Mouse (Mus musculus) intestine, embryonic 16.5 days (tissue): ENCODE measurements at regions not wholly inside any gene's neighbourhood (a gene's known extent, or its start where the extent isn't known, plus 50 kb on each side); places are given as distances from the start of the nearest gene placed in this dataset.

ENCODE experiments used
- ATAC-seq: fragments of 200-750 bp; cut with Nextera tagmentation; 2 replicates; pipeline ENCODE4 v1.8.0; 2017; ENCODE audit warnings: moderate TSS enrichment, moderate library complexity
- H3K27ac ChIP-seq: fragments of 300-500 bp; sonication (generic); 2 replicates; pipeline ENCODE4 v1.5.1; 2014; ENCODE audit warnings: mild to moderate bottlenecking, low read length
- H3K27me3 ChIP-seq: fragments of 300-500 bp; sonication (generic); replicated peaks from 2 replicates; pipeline ENCODE4 v1.6.1; 2014; ENCODE audit warnings: low read length, control low read depth, mixed read lengths; ENCODE audit not compliant: control insufficient read depth, insufficient read depth
- H3K36me3 ChIP-seq: fragments of 300-500 bp; sonication (generic); 2 replicates; pipeline ENCODE4 v1.6.1; 2014; ENCODE audit warnings: low read length, control low read depth; ENCODE audit not compliant: control insufficient read depth, insufficient read depth
- H3K4me1 ChIP-seq: fragments of 300-500 bp; sonication (generic); 2 replicates; pipeline ENCODE4 v1.6.1; 2014; ENCODE audit warnings: low read length, control low read depth, mixed read lengths; ENCODE audit not compliant: control insufficient read depth, insufficient read depth
- H3K4me2 ChIP-seq: fragments of 300-500 bp; sonication (generic); 2 replicates; pipeline ENCODE4 v1.6.1; 2014; ENCODE audit warnings: low read depth, low read length, control low read depth
- H3K4me3 ChIP-seq: fragments of 300-500 bp; sonication (generic); 2 replicates; pipeline ENCODE4 v1.5.1; 2014; ENCODE audit warnings: mild to moderate bottlenecking, low read length
- H3K9ac ChIP-seq: fragments of 300-500 bp; sonication (generic); 2 replicates; pipeline ENCODE4 v1.6.1; 2014; ENCODE audit warnings: low read depth, low read length
- H3K9me3 ChIP-seq: fragments of 300-500 bp; sonication (generic); 2 replicates; pipeline ENCODE4 v1.6.1; 2016; ENCODE audit warnings: low read length, control low read depth; ENCODE audit not compliant: control insufficient read depth
- WGBS: fragments of 180-500 bp; shearing (Covaris S2); extraction: QIAGEN DNeasy Blood & Tissue Kit; methylation state at CpG from one replicate; pipeline ENCODE4 v1.1.7; 2014; 5-methylcytosine and 5-hydroxymethylcytosine counted together

DNA sequence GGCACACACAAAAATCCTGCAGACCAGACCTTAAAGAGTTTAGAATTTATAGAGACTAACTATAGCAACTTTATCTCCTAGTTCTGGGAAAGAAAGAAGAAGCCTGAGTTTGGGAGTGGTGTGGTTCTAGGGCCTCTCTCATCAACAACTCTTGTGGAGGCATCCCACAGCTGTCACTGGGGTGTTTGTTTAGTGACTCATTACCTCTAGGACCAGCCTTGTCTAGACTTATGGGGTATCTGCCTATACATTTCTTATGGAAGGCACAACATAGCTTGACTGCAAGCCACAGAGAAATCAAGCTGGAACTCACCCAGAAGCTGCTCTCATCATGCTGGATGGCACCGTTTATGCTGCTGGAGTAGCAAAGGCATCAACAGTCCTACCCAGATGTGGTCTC lies 171.9 kb upstream of the Spaca1 start:
- Histone ChIP-seq H3K27ac (no peak overlapping the region), H3K9me3 (no peaks in the 10 kb centered on the region), H3K4me3 (no peak overlapping the region), H3K9ac (no peak overlapping the region), H3K4me2 (no peak overlapping the region), H3K36me3 (no peaks in the 10 kb centered on the region), H3K27me3 (no peaks in the 10 kb centered on the region), H3K4me1 (no peaks in the 10 kb centered on the region)
- ATAC-seq, result no peak
- 84% methylated on average over 1 of the region's 1 CpGs for WGBS

GRCm38 (mm10) chr4:34226089-34226840 lies 176.3 kb upstream of the Spaca1 start:
- Histone ChIP-seq H3K4me3 (no peak overlapping the region), H3K4me1 (no peaks in the 10 kb centered on the region), H3K4me2 (no peak overlapping the region), H3K36me3 (no peaks in the 10 kb centered on the region), H3K9me3 (no peaks in the 10 kb centered on the region), H3K27me3 (no peaks in the 10 kb centered on the region), H3K9ac (no peak overlapping the region), H3K27ac (no peak overlapping the region)
- ATAC-seq, result no peak
- 47% methylated on average over 5 of the region's 5 CpGs for WGBS

- H3K36me3 ChIP-seq, result no peaks in the 10 kb centered on the region
- H3K4me3 ChIP-seq, result no peak overlapping the region
- 91% methylated on average over 5 of the region's 5 CpGs for WGBS
- H3K27me3 ChIP-seq, result no peaks in the 10 kb centered on the region
- no peak overlapping the region for H3K9ac ChIP-seq
- no peaks in the 10 kb centered on the region for H3K9me3 ChIP-seq
- no peak for ATAC-seq
- no peaks in the 10 kb centered on the region for H3K4me1 ChIP-seq
- H3K4me2 ChIP-seq, result no peak overlapping the region
- no peak overlapping the region for H3K27ac ChIP-seq
Observed at GRCm38 (mm10) chr4:34226886-34227285, 176.9 kb upstream of the Spaca1 start.

DNA sequence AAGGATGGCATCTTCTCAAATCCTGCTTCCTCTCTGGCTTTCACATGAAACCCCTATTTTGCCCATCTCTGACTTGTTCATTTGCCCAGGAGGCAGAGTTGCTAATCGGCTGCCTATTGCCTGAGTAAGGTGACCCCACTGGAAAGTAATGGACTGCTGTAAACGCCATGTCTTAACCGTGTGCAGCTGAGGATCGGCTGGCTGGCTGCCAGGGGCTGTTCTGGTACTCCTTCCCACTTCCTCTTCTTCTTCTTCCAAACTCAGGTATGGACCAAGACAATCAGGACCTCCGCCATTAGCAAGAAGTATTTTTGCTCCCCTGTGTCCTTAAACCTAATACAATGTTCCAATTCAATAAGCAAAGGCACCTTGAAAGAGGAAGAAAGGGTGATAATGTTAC lies 177.6 kb upstream of the Spaca1 start:
- no peak overlapping the region for H3K4me2 ChIP-seq
- ATAC-seq, result no peak
- no peak overlapping the region for H3K9ac ChIP-seq
- no peak overlapping the region for H3K4me3 ChIP-seq
- no peaks in the 10 kb centered on the region for H3K9me3 ChIP-seq
- no peak overlapping the region for H3K27ac ChIP-seq
- no peaks in the 10 kb centered on the region for H3K27me3 ChIP-seq
- no peaks in the 10 kb centered on the region for H3K4me1 ChIP-seq
- WGBS, result 69% methylated on average over 5 of the region's 5 CpGs
- no peaks in the 10 kb centered on the region for H3K36me3 ChIP-seq

DNA sequence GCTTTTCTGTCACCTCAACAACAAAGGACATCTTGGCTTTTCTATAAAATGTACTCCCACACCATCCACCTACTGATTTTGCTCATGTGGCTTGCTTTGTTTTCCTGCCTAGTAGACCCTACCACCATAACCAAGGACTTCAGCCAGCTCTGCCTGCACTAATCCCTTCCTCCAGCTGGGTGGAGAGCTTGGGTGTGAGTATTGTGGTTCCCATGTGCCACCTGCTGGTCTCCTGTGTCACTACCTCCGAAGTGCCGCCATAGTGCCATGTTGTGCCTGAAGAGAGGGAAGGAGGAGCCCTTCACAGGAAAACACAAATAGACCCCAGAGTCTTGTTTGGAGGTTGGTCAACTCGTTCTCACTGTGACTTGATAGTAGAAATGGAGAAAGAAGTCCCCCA lies 181.3 kb upstream of the Spaca1 start:
- Histone ChIP-seq H3K4me1 (no peaks in the 10 kb centered on the region), H3K4me2 (no peak overlapping the region), H3K36me3 (no peaks in the 10 kb centered on the region), H3K27ac (no peak overlapping the region), H3K9ac (no peak overlapping the region), H3K4me3 (no peak overlapping the region), H3K9me3 (no peaks in the 10 kb centered on the region), H3K27me3 (no peaks in the 10 kb centered on the region)
- WGBS, result 7% methylated on average over 3 of the region's 3 CpGs
- ATAC-seq, result peak; percentile 79

DNA sequence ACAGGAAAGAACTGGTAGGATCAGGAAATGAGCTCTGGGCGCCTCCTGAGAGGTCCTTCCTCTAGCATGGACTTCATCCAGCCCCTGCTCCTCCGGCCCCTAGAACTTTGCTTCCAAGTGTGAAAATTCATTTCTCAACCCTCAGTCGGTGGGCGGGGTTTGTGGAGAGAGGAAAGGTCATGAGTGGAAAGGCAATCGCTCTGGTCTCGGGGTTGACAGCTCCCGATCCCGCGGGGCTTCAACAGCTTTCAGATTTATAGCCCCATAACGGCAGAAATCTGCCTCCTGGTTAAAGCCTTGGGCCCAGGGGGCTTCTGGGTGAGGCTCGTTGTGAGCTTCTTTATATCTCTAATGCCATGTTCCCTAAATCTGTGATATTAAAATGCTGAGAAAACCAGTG lies 184.2 kb upstream of the Spaca1 start:
- Histone ChIP-seq H3K27ac (no peak overlapping the region), H3K4me3 (no peak overlapping the region), H3K9ac (no peak overlapping the region), H3K36me3 (no peaks in the 10 kb centered on the region), H3K27me3 (no peaks in the 10 kb centered on the region), H3K9me3 (no peaks in the 10 kb centered on the region), H3K4me2 (no peak overlapping the region), H3K4me1 (no peaks in the 10 kb centered on the region)
- ATAC-seq, result no peak
- 45% methylated on average over 11 of the region's 11 CpGs for WGBS

DNA sequence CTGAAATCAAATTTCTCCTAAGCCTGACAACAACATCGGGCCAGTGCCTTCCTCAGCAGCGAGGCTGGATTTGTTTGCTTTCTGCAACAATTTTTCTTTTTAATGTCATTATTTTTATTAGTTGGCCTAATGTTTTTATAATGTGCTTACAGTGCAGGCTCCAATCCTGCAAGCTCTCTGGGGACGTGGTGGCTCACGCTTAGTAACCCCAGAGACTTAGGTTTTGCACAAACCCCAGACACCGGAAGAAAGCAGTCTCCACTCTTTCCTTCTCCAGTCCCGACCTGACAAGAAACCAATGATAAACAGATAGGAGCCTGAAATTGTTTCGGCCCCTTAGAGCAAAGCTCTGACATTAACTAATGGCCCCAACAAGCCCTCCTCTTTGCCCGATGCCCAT lies 184.7 kb upstream of the Spaca1 start:
- Histone ChIP-seq H3K9ac (no peak overlapping the region), H3K9me3 (no peaks in the 10 kb centered on the region), H3K4me3 (no peak overlapping the region), H3K27ac (no peak overlapping the region), H3K4me1 (no peaks in the 10 kb centered on the region), H3K4me2 (no peak overlapping the region), H3K27me3 (no peaks in the 10 kb centered on the region), H3K36me3 (no peaks in the 10 kb centered on the region)
- WGBS, result 52% methylated on average over 8 of the region's 8 CpGs
- no peak for ATAC-seq

DNA sequence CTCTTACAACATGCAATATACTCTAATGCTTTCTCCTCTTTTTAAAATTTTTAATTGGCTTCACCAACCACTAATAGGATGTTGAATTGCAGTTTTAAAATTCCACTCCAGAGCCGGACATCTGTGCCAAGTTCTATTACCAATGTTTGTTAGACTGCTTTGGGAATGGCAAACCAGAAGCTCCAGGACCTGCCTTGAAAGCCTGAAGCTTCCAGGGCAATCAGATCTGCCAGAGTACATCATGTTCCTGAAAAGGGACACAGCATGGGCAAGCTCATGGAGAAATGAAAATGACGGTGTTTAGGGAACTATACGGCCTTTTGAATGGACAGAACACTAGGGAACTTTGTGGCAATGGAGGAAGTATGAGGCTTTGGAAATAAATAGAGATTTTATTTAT lies 187.8 kb upstream of the Spaca1 start:
- WGBS, result 83% methylated on average over 3 of the region's 3 CpGs
- ATAC-seq, result no peak
- no peak overlapping the region for H3K27ac ChIP-seq
- H3K9ac ChIP-seq, result no peak overlapping the region
- no peaks in the 10 kb centered on the region for H3K4me1 ChIP-seq
- H3K27me3 ChIP-seq, result no peaks in the 10 kb centered on the region
- H3K4me3 ChIP-seq, result no peak overlapping the region
- no peaks in the 10 kb centered on the region for H3K9me3 ChIP-seq
- H3K36me3 ChIP-seq, result no peaks in the 10 kb centered on the region
- H3K4me2 ChIP-seq, result no peak overlapping the region

DNA sequence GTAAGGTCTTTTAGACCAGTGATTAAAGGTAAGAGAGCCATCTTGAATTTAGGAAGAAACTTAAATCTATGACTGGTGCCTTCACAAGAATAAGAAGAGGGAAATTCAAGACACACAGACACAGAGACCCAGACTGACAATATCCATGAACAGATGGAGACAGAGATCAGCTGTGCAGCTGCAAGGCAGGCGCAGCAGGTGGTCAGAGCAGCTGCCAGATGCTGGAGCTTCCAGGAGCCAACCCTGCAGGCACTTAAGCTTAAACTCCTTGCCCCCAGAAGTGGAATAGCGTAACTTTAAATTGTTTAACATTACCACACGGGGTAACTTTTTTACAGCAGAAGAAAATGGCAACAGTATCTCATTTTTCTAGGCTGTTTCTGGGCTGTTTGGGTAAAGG lies 189.6 kb upstream of the Spaca1 start:
- Histone ChIP-seq H3K9ac (no peak overlapping the region), H3K36me3 (no peaks in the 10 kb centered on the region), H3K27ac (no peak overlapping the region), H3K4me1 (no peaks in the 10 kb centered on the region), H3K4me2 (no peak overlapping the region), H3K4me3 (no peak overlapping the region), H3K9me3 (no peaks in the 10 kb centered on the region), H3K27me3 (no peaks in the 10 kb centered on the region)
- 38% methylated on average over 3 of the region's 3 CpGs for WGBS
- no peak for ATAC-seq

DNA sequence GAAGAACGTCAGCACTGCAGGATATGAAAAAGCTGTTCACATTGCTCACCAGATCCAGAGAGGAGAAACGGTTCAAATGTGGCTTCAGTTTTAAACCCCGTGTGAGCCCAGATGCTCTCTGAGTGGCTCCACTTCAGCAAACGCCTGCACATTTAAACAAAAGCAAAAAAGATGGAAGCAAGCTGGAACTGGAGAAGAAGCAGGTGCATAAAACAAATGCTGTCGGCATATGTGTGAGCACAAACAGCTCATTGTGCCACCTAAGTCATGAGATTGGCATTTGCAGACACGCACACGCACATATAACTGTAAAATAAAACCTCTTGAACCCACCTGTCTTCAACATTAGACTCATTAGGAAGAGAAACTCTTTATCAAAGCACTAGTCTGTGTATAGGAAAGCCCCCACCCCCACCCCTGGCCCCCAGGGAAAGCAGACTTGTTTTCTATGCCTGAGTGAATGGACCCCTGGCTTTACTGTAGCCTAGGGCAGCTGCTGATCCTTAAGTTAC lies 191.1 kb upstream of the Spaca1 start:
- Histone ChIP-seq H3K9me3 (no peaks in the 10 kb centered on the region), H3K4me1 (no peaks in the 10 kb centered on the region), H3K27me3 (no peaks in the 10 kb centered on the region), H3K36me3 (no peaks in the 10 kb centered on the region), H3K4me3 (no peak overlapping the region), H3K4me2 (no peak overlapping the region), H3K9ac (no peak overlapping the region), H3K27ac (no peak overlapping the region)
- no peak for ATAC-seq
- 48% methylated on average over 7 of the region's 7 CpGs for WGBS
